11 mouse cellular contexts compared by ENCODE assay signal in the genomic region with DNA sequence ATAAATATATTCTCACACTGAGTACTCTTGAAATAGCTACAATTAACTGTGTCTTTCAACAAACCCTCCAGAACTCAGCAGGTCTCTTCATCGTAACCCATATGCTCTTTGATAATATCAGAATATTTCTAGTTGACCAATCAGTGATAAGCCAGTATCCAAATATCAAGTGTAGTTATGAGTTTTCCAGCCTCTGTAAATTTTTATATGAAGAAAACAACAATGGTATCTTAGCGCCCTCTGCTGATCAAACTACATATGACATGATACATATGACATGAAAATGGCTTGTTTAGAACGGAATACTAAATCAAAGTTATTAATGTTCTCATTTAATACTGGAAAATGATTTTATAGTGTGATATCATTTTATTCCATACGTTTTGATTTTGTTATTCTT. TPM values are rescaled to one million over a fixed set of nuclear protein-coding genes. Genes with fewer than 3 reads are reported as not detected.
DNase-seq lines count a peak whose midpoint lies in the region; ATAC-seq and TF ChIP-seq lines count a peak whose summit lies in the region.
"Had no signal": no experiment of that assay in that cellular context is flagged by ENCODE, and none has a peak within 500 bp of the region (broad histone marks: within the 10 kb centered on the region; RNA-seq: fewer than 3 reads in every experiment).

No protein-coding gene starts in this region.

- no peaks in the 10 kb centered on the region for H3K27me3 ChIP-seq in Patski
- H3K27me3 ChIP-seq: heart, embryonic 13.5 days; limb, embryonic 12.5 days had no signal

- POLR2A ChIA-PET in Patski (lab: Charles Lee), result interaction anchor here (1.0 kb wide), 1 partner anchor 278 kb away, joined by 3 read pairs; no protein-coding TSS in a partner anchor

- DNase-seq in cerebellum, postnatal 14 days, result peak; percentile 45 to 51
- DNase-seq in cerebellum, adult 8-10 months, result no peak
- DNase-seq in left cerebral cortex, postnatal 14 days (ENCODE audit: low spot score in 2 of 2), result peak; percentile 17 to 48
- DNase-seq in left cerebral cortex, adult 11 months (ENCODE audit: low spot score), result no peak
- DNase-seq in Patski (ENCODE audit: low read depth, low spot score), result no peak
- peak; percentile 5 to 12 for DNase-seq in layer of hippocampus, postnatal 10 days (ENCODE audit: low spot score in 2 of 2)
- no peak for DNase-seq in spleen, adult 18-20 months
- DNase-seq: cerebellum, adult 11-12 months had no signal

- ATAC-seq in Patski, result no peak
- ATAC-seq in frontal cortex, adult (ENCODE audit: low TSS enrichment), result no peak

- peak; percentile 39 for TF ChIP-seq CTCF in Patski (IDR thresholded peaks at IDR 0.05)

- in situ Hi-C loops in Patski (cut with MboI; ENCODE audit: low pct_unique_long_range_greater_than_20kb), result loop anchor here (5.0 to 25.0 kb wide), 3 partner anchors 261 to 506 kb away; partner anchors contain the start of gene Sult1c2

- CTCF ChIA-PET in Patski (lab: Charles Lee), result interaction anchor here (1.3 to 2.0 kb wide), 4 partner anchors 162 to 328 kb away, joined by 3 to 31 read pairs (median 3); no protein-coding TSS in a partner anchor

- intact Hi-C loops in left cerebral cortex, postnatal 14 days (cut with DNase I), result loop anchor here (1.0 to 2.0 kb wide), 2 partner anchors 278 to 329 kb away; no protein-coding TSS in a partner anchor

RNA-seq across cellular contexts. Expression of gene Slc5a7, which starts 44.6 kb away (rescaled TPM):
- 1 to 10 TPM in 1 of 2 experiments, under 1 TPM in 1; 0.90 to 1.8 TPM for total RNA-seq in left cerebral cortex, postnatal 14 days (2021)
- polyA plus RNA-seq in Patski (2021), result not detected
- total RNA-seq in layer of hippocampus, postnatal 10 days (2021), result 1 to 10 TPM in 1 of 2 experiments, under 1 TPM in 1; 0.85 to 1.3 TPM

Comparison
In these comparisons a context has a peak if more than half of its experiments do, and no peak if none do; other contexts are left out.
1. DNase-seq: peak in cerebellum, postnatal 14 days (2 of 2), left cerebral cortex, postnatal 14 days (2 of 2) and layer of hippocampus, postnatal 10 days (2 of 2); none in cerebellum, adult 8-10 months (single experiment), left cerebral cortex, adult 11 months (single experiment), Patski (single experiment) and spleen, adult 18-20 months (0 of 2).